Mouse (Mus musculus): ENCODE measurements around the gene Iqsec1. TPM values are rescaled to one million over a fixed set of nuclear protein-coding genes. Genes with fewer than 3 reads are reported as not detected.

Iqsec1 gene
- total and polyA plus RNA-seq, 2 experiments from 2014 or later, result 34.5 to 149 TPM

- WGBS, result 31% methylated on average over 2 of the region's 2 CpGs
- Histone ChIP-seq H3K36me3 (ENCODE audit: insufficient read depth, low read length) (no peaks in the 10 kb centered on the region), H3K27me3 (ENCODE audit: insufficient read depth, low read length) (no peaks in the 10 kb centered on the region), H3K4me2 (ENCODE audit: low read depth, low read length, poor library complexity, severe bottlenecking) (no peak overlapping the region), H3K4me3 (ENCODE audit: low read depth, low read length) (no peak overlapping the region), H3K9me3 (ENCODE audit: low read length) (no peaks in the 10 kb centered on the region), H3K27ac (ENCODE audit: low read depth, low read length) (no peak overlapping the region), H3K4me1 (ENCODE audit: insufficient read depth, low read length) (peaks cover 5% of the 10 kb centered on the region; the same call in 1 of the 2 replicates), H3K9ac (replicated peaks; ENCODE audit: low read length, poor library complexity, severe bottlenecking) (no peak overlapping the region)
- TF ChIP-seq CTCF (IDR thresholded peaks at IDR 0.05), result no peak
- no peak for DNase-seq (ENCODE audit: low spot score)
- ATAC-seq (ENCODE audit: low FRiP score), result no peak
Measured at GRCm38 (mm10) chr6:90852360-90852759, 136.1 kb downstream of the Iqsec1 start.

DNA sequence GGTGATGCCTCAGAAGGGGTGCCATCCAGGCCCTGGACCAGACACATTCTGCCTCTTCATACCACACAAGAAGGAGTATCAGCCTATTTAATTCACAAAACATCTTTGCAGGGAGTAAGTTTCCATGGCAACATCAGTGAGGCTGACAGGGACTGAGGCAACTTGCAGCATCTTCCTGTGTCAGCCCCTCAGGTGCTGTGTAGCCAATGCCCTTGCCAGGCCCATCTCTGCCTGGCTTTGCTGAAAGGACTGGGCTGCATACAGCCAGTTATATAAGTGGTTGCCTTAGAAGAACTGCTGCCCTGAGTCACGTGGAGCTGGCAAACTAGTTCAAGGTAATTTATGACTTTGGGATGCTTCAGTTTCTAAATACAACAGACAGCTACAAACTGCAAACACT lies 140.4 kb downstream of the Iqsec1 start:
- H3K4me2 ChIP-seq (ENCODE audit: low read depth, low read length, poor library complexity, severe bottlenecking), result no peak overlapping the region
- H3K4me3 ChIP-seq (ENCODE audit: low read depth, low read length), result no peak overlapping the region
- TF ChIP-seq CTCF (IDR thresholded peaks at IDR 0.05), result no peak
- no peaks in the 10 kb centered on the region for H3K27me3 ChIP-seq (ENCODE audit: insufficient read depth, low read length)
- peaks cover 5% of the 10 kb centered on the region; the same call in 1 of the 2 replicates for H3K4me1 ChIP-seq (ENCODE audit: insufficient read depth, low read length)
- no peak overlapping the region for H3K9ac ChIP-seq (replicated peaks; ENCODE audit: low read length, poor library complexity, severe bottlenecking)
- H3K27ac ChIP-seq (ENCODE audit: low read depth, low read length), result no peak overlapping the region
- H3K36me3 ChIP-seq (ENCODE audit: insufficient read depth, low read length), result no peaks in the 10 kb centered on the region
- DNase-seq (ENCODE audit: low spot score), result peak; percentile 48
- 50% methylated on average over 1 of the region's 1 CpGs for WGBS
- no peaks in the 10 kb centered on the region for H3K9me3 ChIP-seq (ENCODE audit: low read length)
- peak; percentile 56 for ATAC-seq (ENCODE audit: low FRiP score)

- Histone ChIP-seq H3K27ac (ENCODE audit: low read depth, low read length) (peak overlapping the region; percentile 47; the same call in 1 of the 2 replicates), H3K9ac (replicated peaks; ENCODE audit: low read length, poor library complexity, severe bottlenecking) (no peak overlapping the region), H3K4me1 (ENCODE audit: insufficient read depth, low read length) (peaks cover 5% of the 10 kb centered on the region; the same call in 1 of the 2 replicates), H3K27me3 (ENCODE audit: insufficient read depth, low read length) (no peaks in the 10 kb centered on the region), H3K36me3 (ENCODE audit: insufficient read depth, low read length) (no peaks in the 10 kb centered on the region), H3K4me3 (ENCODE audit: low read depth, low read length) (no peak overlapping the region), H3K4me2 (ENCODE audit: low read depth, low read length, poor library complexity, severe bottlenecking) (no peak overlapping the region), H3K9me3 (ENCODE audit: low read length) (no peaks in the 10 kb centered on the region)
- TF ChIP-seq CTCF (IDR thresholded peaks at IDR 0.05), result no peak
- ATAC-seq (ENCODE audit: low FRiP score) (no peak), DNase-seq (ENCODE audit: low spot score) (no peak)
- WGBS, result 77% methylated on average over 2 of the region's 2 CpGs
Measured at GRCm38 (mm10) chr6:90847523-90847922, 141.0 kb downstream of the Iqsec1 start.

DNA sequence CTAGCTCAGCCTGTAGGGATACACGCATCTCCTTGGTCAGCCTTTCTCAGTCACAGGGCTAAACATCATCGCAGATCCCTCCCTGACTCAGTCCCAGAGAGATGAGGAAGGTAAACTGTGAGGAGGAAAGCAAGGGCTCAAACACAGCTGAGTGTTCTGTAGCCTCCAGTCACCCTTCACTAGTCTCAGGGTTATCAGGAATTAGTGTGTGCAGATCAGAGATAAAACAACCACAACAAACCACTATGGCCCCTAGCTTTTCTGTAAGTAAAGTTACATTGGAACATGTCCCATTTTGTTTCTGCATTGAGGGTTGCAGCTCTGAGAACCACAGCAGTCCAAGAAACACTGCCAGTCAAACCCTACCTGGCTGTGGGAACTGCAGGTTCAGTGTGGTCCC lies 148.5 kb downstream of the Iqsec1 start:
- 0 out of 2 replicates have a peak, but pooled peaks cover 3% of the 10 kb centered on the region for H3K4me1 ChIP-seq (ENCODE audit: insufficient read depth, low read length)
- TF ChIP-seq CTCF (IDR thresholded peaks at IDR 0.05), result no peak
- no peak overlapping the region for H3K4me3 ChIP-seq (ENCODE audit: low read depth, low read length)
- no peaks in the 10 kb centered on the region for H3K36me3 ChIP-seq (ENCODE audit: insufficient read depth, low read length)
- DNase-seq (ENCODE audit: low spot score) (no peak), ATAC-seq (ENCODE audit: low FRiP score) (no peak)
- no peak overlapping the region for H3K4me2 ChIP-seq (ENCODE audit: low read depth, low read length, poor library complexity, severe bottlenecking)
- no peaks in the 10 kb centered on the region for H3K27me3 ChIP-seq (ENCODE audit: insufficient read depth, low read length)
- no peak overlapping the region for H3K27ac ChIP-seq (ENCODE audit: low read depth, low read length)
- no peaks in the 10 kb centered on the region for H3K9me3 ChIP-seq (ENCODE audit: low read length)
- WGBS, result 95% methylated on average over 2 of the region's 2 CpGs
- no peak overlapping the region for H3K9ac ChIP-seq (replicated peaks; ENCODE audit: low read length, poor library complexity, severe bottlenecking)

- no peak overlapping the region for H3K4me3 ChIP-seq (ENCODE audit: low read depth, low read length)
- H3K4me1 ChIP-seq (ENCODE audit: insufficient read depth, low read length), result 0 out of 2 replicates have a peak, but pooled peaks cover 3% of the 10 kb centered on the region
- no peak overlapping the region for H3K4me2 ChIP-seq (ENCODE audit: low read depth, low read length, poor library complexity, severe bottlenecking)
- no peaks in the 10 kb centered on the region for H3K36me3 ChIP-seq (ENCODE audit: insufficient read depth, low read length)
- H3K27ac ChIP-seq (ENCODE audit: low read depth, low read length), result no peak overlapping the region
- WGBS, result 48% methylated on average over 2 of the region's 2 CpGs
- no peak overlapping the region for H3K9ac ChIP-seq (replicated peaks; ENCODE audit: low read length, poor library complexity, severe bottlenecking)
- DNase-seq (ENCODE audit: low spot score), result no peak
- no peak for ATAC-seq (ENCODE audit: low FRiP score)
- H3K27me3 ChIP-seq (ENCODE audit: insufficient read depth, low read length), result no peaks in the 10 kb centered on the region
- TF ChIP-seq CTCF (IDR thresholded peaks at IDR 0.05), result no peak
- no peaks in the 10 kb centered on the region for H3K9me3 ChIP-seq (ENCODE audit: low read length)
Measured at GRCm38 (mm10) chr6:90836749-90837148, 151.7 kb downstream of the Iqsec1 start.

GRCm38 (mm10) chr6:90829536-90829935 lies 158.9 kb downstream of the Iqsec1 start:
- Histone ChIP-seq H3K9me3 (ENCODE audit: low read length) (no peaks in the 10 kb centered on the region), H3K9ac (replicated peaks; ENCODE audit: low read length, poor library complexity, severe bottlenecking) (no peak overlapping the region), H3K27ac (ENCODE audit: low read depth, low read length) (no peak overlapping the region), H3K4me1 (ENCODE audit: insufficient read depth, low read length) (no peaks in the 10 kb centered on the region), H3K4me2 (ENCODE audit: low read depth, low read length, poor library complexity, severe bottlenecking) (no peak overlapping the region), H3K36me3 (ENCODE audit: insufficient read depth, low read length) (no peaks in the 10 kb centered on the region), H3K4me3 (ENCODE audit: low read depth, low read length) (no peak overlapping the region), H3K27me3 (ENCODE audit: insufficient read depth, low read length) (no peaks in the 10 kb centered on the region)
- 89% methylated on average over 6 of the region's 6 CpGs for WGBS
- ATAC-seq (ENCODE audit: low FRiP score) (no peak), DNase-seq (ENCODE audit: low spot score) (no peak)
- no peak for TF ChIP-seq CTCF (IDR thresholded peaks at IDR 0.05)
